Mouse (Mus musculus) testis, adult 2 months (tissue): ENCODE data around the gene Fhit.

Experiments used
- CTCF ChIP-seq: fragments of 200-500 bp; IDR thresholded peaks from 2 replicates; pipeline ENCODE4 v1.5.1; 2012; ENCODE audit warnings: low read depth, mild to moderate bottlenecking, inconsistent platforms, low read length, moderate library complexity; ENCODE audit not compliant: control insufficient read depth, insufficient read depth, insufficient replicate concordance
- POLR2A ChIP-seq: fragments of 200-500 bp; IDR thresholded peaks from 2 replicates; pipeline ENCODE4 v1.6.1; 2012; ENCODE audit warnings: low read depth, mild to moderate bottlenecking, inconsistent platforms, low read length, moderate library complexity; ENCODE audit not compliant: control insufficient read depth

DNA sequence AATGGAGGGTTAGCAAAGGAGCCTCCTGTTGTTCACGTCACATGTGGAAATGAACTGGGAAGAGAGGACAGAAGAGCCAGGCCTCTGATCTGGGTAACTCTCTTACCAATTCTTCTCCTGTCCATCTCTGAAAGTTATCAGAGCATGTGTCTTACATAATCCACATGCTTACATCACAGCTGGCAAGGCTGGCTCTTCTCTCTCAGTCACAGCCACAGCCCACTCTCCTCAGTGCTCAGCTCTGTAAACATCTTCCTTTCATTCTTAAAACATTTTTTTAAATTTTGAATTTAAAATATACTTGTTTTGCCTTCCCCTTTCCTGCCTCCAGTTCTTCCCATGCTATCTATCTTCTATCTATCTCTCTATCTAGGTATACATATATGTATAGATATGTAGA is 1477.5 kb downstream of the Fhit start:
- TF ChIP-seq CTCF (no peak), POLR2A (no peak)
